Mouse (Mus musculus) thymus, adult 2 months (tissue): ENCODE data around the gene Krtap1-3. TPM values are rescaled to one million over a fixed set of nuclear protein-coding genes. Genes with fewer than 3 reads are reported as not detected.

Experiments
- DNase-seq: peaks from one replicate; pipeline ENCODE4 v3.0.0; 2021
- H3K27ac ChIP-seq: fragments of 200-500 bp; 2 replicates; pipeline ENCODE4 v1.5.1; 2012; ENCODE audit warnings: low read length, control low read depth; ENCODE audit not compliant: control insufficient read depth, insufficient read depth
- H3K27me3 ChIP-seq: fragments of 200-500 bp; 2 replicates; pipeline ENCODE4 v1.6.1; 2012; ENCODE audit warnings: mild to moderate bottlenecking, low read length, moderate library complexity, mixed read lengths; ENCODE audit not compliant: control insufficient read depth, insufficient read depth
- H3K36me3 ChIP-seq: fragments of 200-500 bp; 2 replicates; pipeline ENCODE4 v1.6.1; 2012; ENCODE audit warnings: mild to moderate bottlenecking, low read length, moderate library complexity; ENCODE audit not compliant: control insufficient read depth, insufficient read depth
- H3K4me1 ChIP-seq: fragments of 200-500 bp; replicated peaks from 2 replicates; pipeline ENCODE4 v1.6.1; 2012; ENCODE audit warnings: low read length; ENCODE audit not compliant: control insufficient read depth, insufficient read depth
- H3K4me3 ChIP-seq: fragments of 200-500 bp; 2 replicates; pipeline ENCODE4 v1.5.1; 2012; ENCODE audit warnings: mild to moderate bottlenecking, low read length, control low read depth, moderate library complexity; ENCODE audit not compliant: control insufficient read depth, insufficient read depth
- CTCF ChIP-seq: fragments of 200-500 bp; IDR thresholded peaks from 2 replicates; pipeline ENCODE4 v1.5.1; 2012; ENCODE audit warnings: mild to moderate bottlenecking, control low read depth, low read length, moderate library complexity, borderline replicate concordance; ENCODE audit not compliant: control insufficient read depth, poor library complexity, insufficient read depth; ENCODE audit errors: extremely low read depth
- POLR2A ChIP-seq: fragments of 200-500 bp; IDR thresholded peaks from 2 replicates; pipeline ENCODE4 v1.6.1; 2012; ENCODE audit warnings: mild to moderate bottlenecking, low read length, control low read depth, moderate library complexity; ENCODE audit not compliant: control insufficient read depth, poor library complexity, insufficient read depth; ENCODE audit errors: extremely low read depth
- WGBS: fragments of 180-500 bp; shearing (Covaris S2); methylation state at CpG from one replicate; pipeline ENCODE4 v1.1.7; 2018; 5-methylcytosine and 5-hydroxymethylcytosine counted together
- polyA plus RNA-seq: library from polyadenylated mRNA; depleted of rRNA; stranded (reverse); fragments of >200 nt; gene quantifications from 2 replicates; pipeline ENCODE4 v1.2.3, GENCODE M21; 2012; rRNA removed

Krtap1-3 gene
- not detected in 2 replicates for polyA plus RNA-seq

DNA sequence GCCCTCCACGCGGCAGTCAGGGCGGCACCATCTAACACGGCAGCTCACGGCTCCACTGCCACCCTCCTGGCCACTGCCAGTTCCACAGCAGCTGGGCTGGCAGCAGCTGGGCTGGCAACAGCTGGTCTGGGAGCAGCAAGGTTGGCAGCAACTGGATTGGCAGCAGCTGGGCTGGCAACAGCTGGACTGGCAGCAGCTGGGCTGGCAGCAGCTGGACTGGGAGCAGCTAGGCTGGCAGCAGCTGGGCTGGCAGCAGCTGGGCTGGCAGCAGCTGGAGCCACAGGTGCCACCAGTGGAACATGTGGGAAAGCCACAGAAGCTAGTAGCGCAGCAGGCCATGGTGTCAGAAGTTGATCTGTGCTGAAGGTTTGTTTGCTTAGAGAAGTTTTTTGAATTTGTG, at the start of gene Krtap1-3:
Gene Krtap1-3 (minus strand): TSS at position 359 of the 400 bp plus-strand sequence.
- Histone ChIP-seq H3K27ac (no peak within 1 kb of the TSS), H3K4me3 (no peak within 1 kb of the TSS), H3K4me1 (no peaks in the 10 kb centered on the region), H3K36me3 (no peaks in the 10 kb centered on the region), H3K27me3 (no peaks in the 10 kb centered on the region)
- TF ChIP-seq CTCF (no peak), POLR2A (no peak)
- no peak for DNase-seq
- 88% methylated on average over 6 of the region's 6 CpGs for WGBS

GRCm38 (mm10) chr11:99640926-99641325, 49.8 kb upstream of the Krtap1-3 start:
- H3K27ac ChIP-seq: no peak overlapping the region
- no peaks in the 10 kb centered on the region for H3K27me3 ChIP-seq
- 27% methylated on average over 1 of the region's 1 CpGs for WGBS
- H3K4me1 ChIP-seq: no peaks in the 10 kb centered on the region
- TF ChIP-seq POLR2A (no peak), CTCF (no peak)
- no peak overlapping the region for H3K4me3 ChIP-seq
- no peak for DNase-seq
- no peaks in the 10 kb centered on the region for H3K36me3 ChIP-seq

DNA sequence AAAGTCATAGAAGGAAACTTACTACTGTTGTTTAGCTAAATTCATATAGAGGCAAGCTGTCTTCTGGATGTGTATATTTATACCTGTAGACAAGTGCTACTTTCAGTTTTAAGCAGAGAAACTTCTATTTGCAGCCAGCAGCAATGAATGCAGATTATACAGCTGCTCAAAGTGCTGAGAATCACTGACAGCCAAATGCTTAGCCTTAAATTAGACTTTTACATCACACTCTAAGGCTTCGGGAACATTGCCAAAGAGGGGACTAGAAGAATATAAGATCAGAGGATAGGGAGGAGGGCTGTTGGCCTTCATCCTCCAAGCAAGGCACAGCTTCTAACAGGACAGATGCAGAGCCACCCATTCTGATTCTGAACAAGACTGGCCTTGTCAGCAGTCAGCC, 45.9 kb upstream of the Krtap1-3 start:
- no peak for TF ChIP-seq CTCF
- no peak for TF ChIP-seq POLR2A
- WGBS: 89% methylated on average over 1 of the region's 1 CpGs
- no peaks in the 10 kb centered on the region for H3K4me1 ChIP-seq

DNA sequence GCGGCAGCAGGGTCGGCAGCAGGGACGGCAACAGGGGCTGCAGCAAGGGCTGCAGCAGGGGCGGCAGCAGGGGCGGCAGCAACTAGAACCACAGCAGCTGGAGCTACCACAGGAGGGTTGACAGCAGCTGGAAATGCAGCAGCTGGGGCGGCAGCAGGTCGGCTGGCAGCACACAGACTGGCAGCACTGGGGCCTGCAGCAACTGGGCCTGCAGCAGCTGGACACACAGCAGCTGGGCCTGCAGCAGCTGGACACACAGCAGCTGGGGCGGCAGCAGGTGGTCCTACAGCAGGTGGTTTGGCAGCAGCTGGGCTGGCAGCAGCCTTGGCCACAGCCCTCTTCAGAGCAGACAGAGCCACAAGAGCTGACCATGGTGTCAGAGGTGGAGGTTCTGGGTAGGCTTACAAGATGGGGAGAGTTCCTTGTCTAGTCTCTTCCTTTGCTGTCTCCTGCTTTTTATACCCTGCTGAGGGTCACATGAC, 43.6 kb upstream of the Krtap1-3 start, which contains the start of gene Krtap4-2:
Gene Krtap4-2 (minus strand): TSS at position 432 of the 482 bp plus-strand sequence.
- no peaks in the 10 kb centered on the region for H3K36me3 ChIP-seq
- no peak within 1 kb of the TSS for H3K4me3 ChIP-seq
- no peaks in the 10 kb centered on the region for H3K27me3 ChIP-seq
- H3K27ac ChIP-seq: no peak within 1 kb of the TSS
- 61% methylated on average over 8 of the region's 8 CpGs for WGBS
- TF ChIP-seq POLR2A: no peak
- no peak for TF ChIP-seq CTCF
- no peaks in the 10 kb centered on the region for H3K4me1 ChIP-seq
- DNase-seq: no peak

More for the DNA sequence above, 45.9 kb upstream of the Krtap1-3 start:
- Histone ChIP-seq H3K4me3 (no peak overlapping the region), H3K36me3 (no peaks in the 10 kb centered on the region), H3K27me3 (no peaks in the 10 kb centered on the region), H3K27ac (no peak overlapping the region)
- DNase-seq: no peak

DNA sequence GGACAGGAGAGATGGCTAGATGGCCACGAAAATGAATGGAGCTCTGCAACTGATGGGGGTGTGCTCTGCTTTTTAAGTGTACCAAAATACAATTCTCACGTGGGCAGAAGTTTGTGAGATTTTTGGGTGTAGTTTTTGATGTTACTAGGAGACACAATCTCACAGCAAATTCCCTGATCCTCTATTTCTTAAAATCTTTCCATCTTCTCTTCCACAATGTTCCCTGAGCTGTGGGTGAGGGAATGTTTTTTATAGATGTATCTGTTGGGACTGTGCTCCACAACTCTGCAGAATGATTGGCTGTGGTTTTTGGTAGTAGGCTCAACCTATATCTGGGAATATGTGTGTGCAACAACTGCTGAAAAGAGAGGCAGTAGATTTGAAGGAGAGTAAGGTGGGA, 42.2 kb upstream of the Krtap1-3 start:
- H3K36me3 ChIP-seq: no peaks in the 10 kb centered on the region
- no peaks in the 10 kb centered on the region for H3K4me1 ChIP-seq
- DNase-seq: no peak
- WGBS: 48% methylated on average over 2 of the region's 2 CpGs
- H3K27me3 ChIP-seq: no peaks in the 10 kb centered on the region
- no peak overlapping the region for H3K4me3 ChIP-seq
- H3K27ac ChIP-seq: no peak overlapping the region
- no peak for TF ChIP-seq CTCF
- no peak for TF ChIP-seq POLR2A

DNA sequence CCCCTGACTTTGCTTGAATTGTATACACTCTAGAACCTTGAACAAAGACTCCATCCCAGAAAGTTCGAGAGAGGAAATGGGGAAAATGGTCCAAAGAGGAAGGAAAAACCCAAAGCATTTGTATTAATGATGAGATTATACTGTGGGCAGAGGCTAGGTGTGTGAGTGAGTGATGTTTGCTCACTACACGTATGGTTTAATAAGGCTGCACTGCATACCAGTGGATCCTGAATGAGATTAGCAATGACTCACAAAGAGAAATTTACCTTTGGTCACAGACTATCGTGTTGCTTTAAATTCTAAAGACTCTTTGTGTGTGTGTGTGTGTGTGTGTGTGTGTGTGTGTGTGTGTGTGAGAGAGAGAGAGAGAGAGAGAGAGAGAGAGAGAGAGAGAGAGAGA, 39.8 kb upstream of the Krtap1-3 start:
- H3K36me3 ChIP-seq: no peaks in the 10 kb centered on the region
- H3K27me3 ChIP-seq: no peaks in the 10 kb centered on the region
- TF ChIP-seq POLR2A: no peak
- TF ChIP-seq CTCF: no peak
- no peaks in the 10 kb centered on the region for H3K4me1 ChIP-seq
- H3K27ac ChIP-seq: no peak overlapping the region
- no peak overlapping the region for H3K4me3 ChIP-seq
- no peak for DNase-seq
- WGBS: 72% methylated on average over 3 of the region's 3 CpGs

DNA sequence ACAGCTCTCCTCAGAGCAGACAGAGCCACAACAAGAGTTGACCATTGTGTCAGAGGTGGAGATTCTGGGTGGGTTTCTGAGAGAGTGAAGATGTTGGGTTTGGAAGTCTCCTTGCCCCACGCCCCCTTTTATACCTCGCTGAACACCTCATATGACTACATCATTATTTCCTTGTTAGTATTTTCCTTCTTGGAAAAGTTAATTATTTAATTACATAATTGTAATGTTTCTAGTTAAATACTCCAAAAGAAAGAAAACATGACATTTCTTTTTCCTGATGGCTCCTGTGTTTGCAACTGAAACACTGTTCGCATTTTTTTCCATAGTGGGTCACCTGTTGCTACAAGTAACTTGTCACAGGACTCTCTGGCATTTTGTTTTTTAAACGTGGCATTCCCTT, 37.0 kb upstream of the Krtap1-3 start, which contains the start of gene Krtap4-1:
Gene Krtap4-1 (minus strand): TSS at position 101 of the 400 bp plus-strand sequence.
- Histone ChIP-seq H3K36me3 (no peaks in the 10 kb centered on the region), H3K4me1 (no peaks in the 10 kb centered on the region), H3K27me3 (no peaks in the 10 kb centered on the region), H3K4me3 (no peak within 1 kb of the TSS), H3K27ac (no peak within 1 kb of the TSS)
- TF ChIP-seq CTCF (no peak), POLR2A (no peak)
- 86% methylated on average over 4 of the region's 4 CpGs for WGBS
- no peak for DNase-seq
